Mouse (Mus musculus) CD4-positive, CD25-positive, alpha-beta regulatory T cell, adult 2 months (primary cell): ENCODE results near the gene Clstn1.
"Not testable (repeated sequence)": the region's sequence is repeated elsewhere in the genome, so short reads cannot be mapped to it uniquely, and the experiment has no call there.

Experiments
- DNase-seq: peaks from one replicate; pipeline ENCODE4 v3.0.0-alpha.2; 2012; ENCODE audit warnings: low read depth, low spot score

Clstn1 gene

GRCm38 (mm10) chr4:149599549-149599948 lies 13.3 kb downstream of the Clstn1 start:
- DNase-seq, result no peak

GRCm38 (mm10) chr4:149600130-149600529 lies 13.9 kb downstream of the Clstn1 start:
- DNase-seq, result no peak

GRCm38 (mm10) chr4:149601484-149601883 lies 15.2 kb downstream of the Clstn1 start:
- DNase-seq, result no peak

GRCm38 (mm10) chr4:149602236-149602635 lies 16.0 kb downstream of the Clstn1 start:
- no peak for DNase-seq

GRCm38 (mm10) chr4:149603860-149604259 lies 17.6 kb downstream of the Clstn1 start:
- no peak for DNase-seq

- peak; percentile 21 for DNase-seq
Observed at GRCm38 (mm10) chr4:149604518-149604917, 18.2 kb downstream of the Clstn1 start.

GRCm38 (mm10) chr4:149606056-149606455 lies 19.8 kb downstream of the Clstn1 start:
- DNase-seq, result no peak

- DNase-seq, result no peak
Observed at GRCm38 (mm10) chr4:149606766-149607358, 20.6 kb downstream of the Clstn1 start.

GRCm38 (mm10) chr4:149607591-149608308 lies 21.5 kb downstream of the Clstn1 start:
- DNase-seq, result no peak

- no peak for DNase-seq
Observed at GRCm38 (mm10) chr4:149608309-149608638, 22.0 kb downstream of the Clstn1 start.

- DNase-seq, result no peak
Observed at GRCm38 (mm10) chr4:149609256-149610025, 23.2 kb downstream of the Clstn1 start.

- DNase-seq, result peak; percentile 75
Observed at GRCm38 (mm10) chr4:149611376-149612044, 25.2 kb downstream of the Clstn1 start.

- DNase-seq, result not testable (repeated sequence)
Observed at GRCm38 (mm10) chr4:149613497-149613896, 27.2 kb downstream of the Clstn1 start.

- DNase-seq, result peak; percentile 18
Observed at GRCm38 (mm10) chr4:149614869-149615268, 28.6 kb downstream of the Clstn1 start.

- DNase-seq, result not testable (repeated sequence)
Observed at GRCm38 (mm10) chr4:149616999-149617398, 30.7 kb downstream of the Clstn1 start.

- no peak for DNase-seq
Observed at GRCm38 (mm10) chr4:149619988-149620387, 33.7 kb downstream of the Clstn1 start.

GRCm38 (mm10) chr4:149621286-149621685 lies 35.0 kb downstream of the Clstn1 start:
- DNase-seq, result no peak

- DNase-seq, result no peak
Observed at GRCm38 (mm10) chr4:149623711-149624110, 37.4 kb downstream of the Clstn1 start.

GRCm38 (mm10) chr4:149626809-149627208 lies 40.5 kb downstream of the Clstn1 start:
- DNase-seq, result no peak

GRCm38 (mm10) chr4:149628372-149628771 lies 42.1 kb downstream of the Clstn1 start:
- DNase-seq, result peak; percentile 82

GRCm38 (mm10) chr4:149628810-149629209 lies 42.5 kb downstream of the Clstn1 start:
- DNase-seq, result no peak

GRCm38 (mm10) chr4:149632670-149633307 lies 46.5 kb downstream of the Clstn1 start:
- no peak for DNase-seq
